Mouse (Mus musculus) gastrocnemius, postnatal 25 days (tissue): ENCODE results near the gene Hes2. TPM values are rescaled to one million over a fixed set of nuclear protein-coding genes. Genes with fewer than 3 reads are reported as not detected.

Experiments used
- DNase-seq: peaks from one replicate; pipeline ENCODE4 v3.0.0; 2022
- total RNA-seq, 2 experiments: library from RNA; stranded (reverse); gene quantifications; 1 replicate in 1 of 2; 2 replicates in 1 of 2; pipeline ENCODE4 v1.2.3; 2021

The Hes2 gene
- total RNA-seq, 2 experiments from 2014 or later, result not detected

DNA sequence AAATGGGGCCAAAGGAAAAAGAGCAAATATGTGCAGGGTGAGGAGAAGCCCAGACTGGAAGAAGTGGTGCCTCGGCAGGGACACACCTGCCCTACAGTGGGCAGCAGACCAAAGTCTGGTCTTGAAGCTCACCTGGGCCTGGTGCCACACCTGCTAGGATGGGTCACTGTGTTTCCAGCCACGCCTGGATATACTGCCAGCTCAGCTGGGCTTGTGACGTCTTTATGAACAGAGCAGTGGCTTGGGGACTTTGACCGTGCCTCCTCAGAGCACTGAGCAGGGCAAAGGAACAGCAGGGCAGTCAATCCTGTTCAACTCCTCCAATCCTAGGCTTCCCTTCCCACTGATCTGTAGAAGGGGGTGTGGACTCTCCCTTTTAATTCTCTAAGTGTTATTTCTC lies 2.1 kb downstream of the Hes2 start:
- no peak for DNase-seq

GRCm38 (mm10) chr4:152161601-152162000 lies 2.9 kb downstream of the Hes2 start:
- no peak for DNase-seq

DNA sequence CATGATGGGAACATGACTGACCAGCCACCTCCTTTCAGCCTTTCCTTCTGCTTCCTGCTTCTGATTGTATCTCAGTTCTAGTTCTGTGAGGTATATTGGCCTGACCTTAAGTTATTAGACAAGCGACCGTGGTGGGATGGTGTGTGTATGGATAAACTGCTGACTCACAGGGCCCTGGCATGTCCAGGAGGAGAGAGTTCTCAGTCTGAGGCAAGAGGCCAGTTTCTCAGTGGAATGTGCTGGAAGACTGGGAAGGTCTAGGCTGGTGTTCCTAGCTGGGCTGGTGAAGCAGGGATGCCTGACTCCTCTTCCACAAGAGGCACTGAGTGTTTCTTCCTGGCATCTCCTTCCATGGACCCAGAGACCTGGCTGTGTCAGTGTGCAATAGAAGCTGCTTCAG lies 4.1 kb downstream of the Hes2 start:
- no peak for DNase-seq

DNA sequence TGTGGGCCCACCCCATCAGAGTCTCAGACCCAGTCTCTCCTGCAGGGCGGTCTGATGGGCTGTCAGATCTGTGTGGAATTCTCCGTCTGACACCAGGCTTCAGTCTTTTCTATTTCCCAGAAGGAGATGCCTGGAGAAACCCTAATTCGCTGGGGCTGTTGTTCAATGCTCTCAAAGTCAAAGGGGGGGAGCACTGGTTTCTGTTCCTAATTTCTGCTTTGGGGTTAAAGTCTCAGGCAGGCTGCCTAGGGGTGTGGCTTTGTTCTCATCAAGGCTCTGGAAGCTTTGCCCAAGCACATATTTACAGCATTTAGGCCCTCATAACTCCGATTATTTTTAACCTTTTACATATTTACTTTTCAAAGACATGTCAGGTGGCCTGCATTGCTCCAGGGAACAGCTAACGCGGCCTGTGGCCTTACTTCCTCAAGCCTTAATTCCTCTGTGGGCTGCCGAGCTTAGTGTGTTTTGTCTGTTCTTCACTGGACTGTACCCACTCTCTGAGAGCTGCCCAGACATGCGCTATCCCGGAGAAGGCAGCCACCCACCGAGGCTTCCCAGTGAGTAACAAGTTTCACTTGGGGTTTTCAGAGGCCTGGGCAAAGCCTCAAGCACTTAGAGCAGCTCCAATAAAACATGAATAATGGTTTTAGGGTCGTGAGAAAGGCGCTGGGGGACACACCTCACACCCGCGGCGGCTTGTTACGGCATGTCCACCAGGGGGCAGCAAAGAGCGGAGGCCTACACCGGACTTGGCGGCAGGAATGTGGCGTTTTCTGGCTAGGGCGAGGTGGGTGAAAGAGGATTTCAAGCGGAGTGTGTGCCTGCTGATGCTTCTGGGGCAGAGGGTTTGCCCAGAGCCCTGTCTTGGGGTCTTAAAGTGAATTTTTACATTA lies 6.6 kb downstream of the Hes2 start:
- peak; percentile 49 for DNase-seq

DNA sequence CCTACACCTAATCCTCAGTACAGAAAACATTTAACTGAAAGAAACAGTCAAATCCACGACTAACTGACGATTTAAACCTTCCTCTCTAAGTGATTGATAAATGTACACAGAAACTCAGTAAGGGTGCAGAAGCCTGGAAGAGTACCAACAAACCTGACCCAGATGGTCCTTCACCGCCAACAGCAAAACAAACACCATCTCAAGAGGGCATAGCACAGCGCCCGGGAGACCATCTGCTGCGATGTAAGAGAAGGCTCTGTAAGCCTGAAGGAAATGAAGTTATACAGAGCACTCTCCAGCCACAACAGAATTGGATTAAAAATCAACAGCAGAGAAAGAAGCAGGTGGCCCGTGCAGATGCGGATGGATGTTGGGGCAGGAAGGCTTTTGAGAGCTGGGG lies 9.4 kb downstream of the Hes2 start:
- DNase-seq, result no peak

DNA sequence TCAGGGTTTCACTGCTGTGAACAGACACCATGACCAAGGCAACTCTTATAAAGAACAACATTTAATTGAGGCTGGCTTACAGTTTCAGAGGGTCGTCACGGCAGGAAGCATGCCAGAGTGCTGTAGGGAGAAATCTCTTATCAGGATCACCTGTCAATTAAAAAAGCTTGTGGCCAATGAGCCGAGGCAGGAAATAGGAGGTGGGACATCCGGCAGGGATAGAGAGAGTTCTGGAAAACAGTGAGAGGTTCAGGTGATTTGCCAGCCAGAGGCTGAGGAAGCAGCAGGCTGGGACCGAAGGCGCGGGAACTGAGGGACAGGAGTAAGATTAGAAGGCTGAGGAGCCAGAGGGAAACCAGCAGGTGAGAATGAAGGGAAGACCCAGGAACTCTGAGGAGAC lies 10.4 kb downstream of the Hes2 start:
- no peak for DNase-seq

- DNase-seq, result no peak
Measured at GRCm38 (mm10) chr4:152170286-152170685, 11.6 kb downstream of the Hes2 start.

DNA sequence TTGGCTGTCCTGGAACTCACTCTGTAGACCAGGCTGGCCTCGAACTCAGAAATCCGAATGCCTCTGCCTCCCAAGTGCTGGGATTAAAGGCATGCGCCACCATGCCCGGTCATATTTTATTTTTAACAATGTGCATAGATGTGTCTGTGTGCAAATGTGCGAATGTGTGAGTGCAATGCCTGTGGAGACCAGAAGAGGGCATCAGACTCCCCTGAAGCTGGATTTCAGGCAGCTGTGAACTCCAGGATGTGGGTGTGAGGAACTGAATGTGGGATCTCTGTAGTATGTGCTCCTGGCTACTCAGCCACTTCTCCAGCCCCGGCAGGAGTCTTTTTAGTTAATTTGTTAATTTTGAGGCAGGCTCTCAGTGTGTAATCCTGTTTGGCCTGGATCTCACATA lies 12.9 kb downstream of the Hes2 start:
- DNase-seq, result no peak

GRCm38 (mm10) chr4:152173041-152173440 lies 14.4 kb downstream of the Hes2 start:
- DNase-seq, result peak; percentile 49

DNA sequence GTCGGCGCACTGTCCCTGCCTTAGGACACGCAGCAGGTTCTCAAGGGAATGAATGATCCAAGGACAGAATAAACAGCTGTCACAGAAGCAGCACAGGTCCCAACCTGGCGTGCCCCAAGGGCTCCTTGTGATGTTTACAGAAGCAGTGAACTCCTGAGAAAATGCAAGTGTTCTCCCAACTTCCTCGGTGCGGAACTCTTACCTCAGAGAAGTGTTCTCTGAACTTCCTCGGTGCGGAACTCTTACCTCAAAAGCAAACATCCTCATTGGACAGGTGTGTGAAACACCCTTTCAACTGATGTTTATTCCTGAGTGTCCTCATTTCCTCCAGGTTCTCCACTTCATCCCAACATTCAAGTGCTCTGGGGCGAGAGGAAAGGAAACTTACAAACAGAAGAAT lies 15.3 kb downstream of the Hes2 start:
- no peak for DNase-seq

DNA sequence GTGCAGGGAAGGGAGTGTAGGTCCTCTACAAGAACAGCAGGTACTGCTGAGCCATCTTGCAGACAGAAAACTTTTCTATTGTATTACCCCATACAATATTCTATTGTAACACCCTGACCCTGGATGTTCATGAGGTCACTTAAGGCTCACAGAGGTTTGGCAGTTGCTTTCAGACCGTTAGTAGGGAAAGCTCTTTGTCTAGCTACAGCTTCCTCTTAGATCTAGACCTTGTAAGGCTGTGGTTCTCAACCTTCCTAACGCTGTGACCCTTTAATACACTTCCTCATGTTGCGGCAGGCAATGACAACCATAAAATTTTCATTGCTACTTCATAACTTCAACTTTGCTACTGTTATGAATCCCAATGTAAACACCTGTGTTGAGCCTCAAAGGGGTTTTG lies 18.0 kb downstream of the Hes2 start:
- DNase-seq, result no peak

GRCm38 (mm10) chr4:152177174-152177536 lies 18.5 kb downstream of the Hes2 start:
- no peak for DNase-seq

DNA sequence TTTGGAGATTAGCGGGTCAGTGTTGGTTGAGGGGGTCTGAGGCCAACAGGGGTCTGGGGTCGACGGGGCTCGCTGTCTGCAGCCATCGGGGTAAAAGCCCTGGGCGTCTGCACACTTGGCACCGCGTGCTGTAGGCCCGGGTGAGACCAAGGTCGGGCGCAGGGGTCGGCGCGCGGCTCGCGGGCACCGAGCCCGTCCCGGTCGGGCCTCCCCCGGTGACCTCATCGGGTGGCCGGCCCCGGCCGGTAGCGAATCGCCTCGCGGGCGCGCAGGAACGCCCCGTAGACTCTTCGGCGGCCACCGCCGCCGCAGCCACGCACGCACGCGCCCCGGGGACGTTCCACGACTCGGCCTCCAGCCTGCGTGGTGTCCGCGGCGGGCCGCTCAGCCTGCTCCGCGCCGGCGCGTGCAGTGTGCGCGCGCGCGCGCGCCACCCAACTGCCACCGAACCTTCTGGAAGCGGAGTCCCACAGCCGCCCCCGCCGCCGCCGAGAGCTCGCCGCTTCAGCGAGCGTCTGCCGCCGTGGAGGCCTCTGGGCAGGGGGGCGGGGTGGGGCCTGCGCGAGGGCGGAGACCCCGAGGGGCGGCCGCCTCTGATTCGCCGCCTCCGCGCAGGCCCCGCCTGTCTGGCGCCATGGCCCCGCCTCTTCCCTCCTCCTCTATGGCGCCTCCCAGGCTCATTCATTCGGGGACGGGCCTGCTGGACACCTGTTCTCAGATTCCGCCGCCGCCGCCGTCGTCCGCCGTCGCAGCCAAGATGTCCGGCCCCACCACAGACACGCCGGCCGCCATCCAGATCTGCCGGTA lies 19.1 kb downstream of the Hes2 start, which contains the start of gene Acot7:
Acot7 (plus strand) TSS at position 598 of the 807 bp plus-strand sequence.
- peak; percentile 94 for DNase-seq

DNA sequence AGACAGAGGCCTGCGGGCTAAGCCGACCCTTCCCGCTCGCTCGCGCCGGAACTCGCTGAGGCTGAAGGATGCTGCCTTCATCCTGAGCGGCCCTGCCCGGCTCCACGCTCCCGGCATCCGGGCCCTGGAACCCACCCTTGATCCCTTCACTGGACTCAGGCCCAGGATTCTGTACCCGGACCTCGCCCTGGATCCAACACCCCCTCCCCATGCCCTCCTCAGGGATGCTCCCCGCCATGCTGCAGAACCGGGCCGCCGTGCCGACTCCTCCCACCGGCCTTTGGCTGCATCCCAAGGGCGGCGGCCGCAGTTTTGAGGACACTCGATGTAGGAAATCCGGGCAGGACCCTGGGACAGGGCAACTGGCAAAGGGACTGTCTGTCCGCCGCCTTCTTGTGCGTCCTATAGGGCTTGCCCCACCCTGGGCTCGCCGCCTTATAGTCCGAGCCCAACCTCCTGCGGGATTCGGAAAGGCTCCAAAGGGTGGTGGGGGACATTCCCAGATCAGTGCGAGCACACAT lies 19.7 kb downstream of the Hes2 start:
- DNase-seq, result peak; percentile 26

- no peak for DNase-seq
Measured at GRCm38 (mm10) chr4:152178916-152179705, 20.4 kb downstream of the Hes2 start.

GRCm38 (mm10) chr4:152179946-152180660 lies 21.4 kb downstream of the Hes2 start:
- no peak for DNase-seq

DNA sequence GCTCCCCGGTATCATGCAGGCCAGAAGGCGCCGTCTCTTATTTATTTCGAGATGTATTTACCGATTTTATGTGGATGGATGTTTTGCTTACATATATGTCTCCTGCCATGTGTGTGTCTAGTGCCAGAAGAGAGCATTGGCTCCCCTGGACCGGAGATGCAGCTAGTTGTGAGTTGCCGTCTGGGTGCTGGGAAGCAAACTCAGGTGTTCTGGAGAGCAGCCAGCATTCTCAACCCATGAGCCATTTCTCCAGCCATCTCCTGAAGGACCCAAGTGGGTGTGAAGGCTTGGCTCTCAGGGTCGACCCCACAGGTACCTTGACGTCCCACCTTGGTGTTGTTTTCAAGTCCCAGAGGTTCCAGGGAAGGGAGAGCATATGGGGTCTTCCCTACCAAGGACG lies 23.5 kb downstream of the Hes2 start:
- no peak for DNase-seq

DNA sequence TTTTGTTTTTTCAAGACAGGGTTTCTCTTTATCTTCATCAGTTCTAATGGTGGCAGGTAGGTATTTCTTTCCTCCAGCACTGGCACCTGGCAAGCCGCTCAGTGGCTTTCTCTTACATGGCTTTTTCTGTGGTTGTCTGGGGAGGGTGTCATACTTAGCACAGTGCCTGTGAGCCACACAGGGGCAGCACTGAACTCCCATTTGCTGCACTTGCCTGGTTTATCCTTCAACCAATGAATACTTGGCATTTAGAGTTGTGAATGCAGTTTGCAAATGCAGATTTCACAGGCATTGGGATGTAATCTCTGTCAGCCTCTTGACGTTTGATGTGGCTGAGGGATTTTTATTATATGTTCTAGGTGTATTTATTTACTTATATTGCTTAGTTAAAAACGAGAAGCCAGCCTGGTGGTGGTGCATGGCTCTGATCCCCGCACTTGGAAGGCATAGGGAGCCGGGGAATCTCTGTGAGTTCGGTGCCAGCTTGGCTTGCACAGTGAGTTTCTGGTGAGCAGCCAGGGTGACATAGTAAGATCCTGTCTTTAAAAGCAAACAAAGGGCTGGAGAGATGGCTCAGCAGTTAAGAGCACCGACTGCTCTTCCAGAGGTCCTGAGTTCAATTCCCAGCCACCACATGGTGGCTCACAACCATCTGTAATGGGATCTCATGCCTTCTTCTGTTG lies 25.8 kb downstream of the Hes2 start:
- DNase-seq, result no peak

GRCm38 (mm10) chr4:152185137-152185509 lies 26.5 kb downstream of the Hes2 start:
- no peak for DNase-seq

DNA sequence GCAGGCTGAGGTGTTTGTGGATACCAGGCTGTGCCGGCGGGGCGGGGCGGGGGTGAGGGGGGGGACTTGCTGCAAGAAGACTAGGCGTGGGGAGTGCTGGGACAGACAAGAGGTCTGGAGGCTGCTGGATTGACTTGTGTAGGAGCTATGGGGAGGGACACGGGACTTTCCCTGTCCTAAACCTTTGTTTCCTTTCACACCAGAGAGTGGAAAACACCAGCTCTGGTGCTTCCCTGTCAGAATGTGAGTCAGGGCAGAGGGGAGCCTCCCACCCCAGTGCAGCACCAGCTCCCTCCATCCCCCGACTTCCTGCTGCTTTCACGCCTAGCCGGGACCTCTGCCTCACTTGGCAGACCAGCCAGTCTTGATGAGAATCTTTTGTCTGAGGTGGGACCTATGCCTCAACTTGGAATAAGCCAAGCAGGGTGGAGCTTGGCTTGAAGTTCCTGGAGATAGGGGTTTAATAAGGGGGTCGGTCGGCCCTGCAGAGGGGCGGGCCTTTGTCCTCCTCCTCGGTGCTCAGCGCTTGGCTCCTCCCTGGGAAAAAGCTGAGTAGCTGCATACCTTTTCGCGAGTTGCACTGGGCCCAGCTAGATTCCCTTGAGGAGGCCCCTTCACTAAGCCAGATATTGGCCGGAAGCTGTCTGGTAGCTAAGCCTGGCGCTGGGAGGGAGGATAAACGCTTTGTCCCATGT lies 27.0 kb downstream of the Hes2 start:
- no peak for DNase-seq
